Mouse (Mus musculus): ENCODE measurements around the gene Gse1. TPM values are rescaled to one million over a fixed set of nuclear protein-coding genes. Genes with fewer than 3 reads are reported as not detected.

Gse1 gene
- polyA plus RNA-seq, 1 experiment from 2014 or later: 11.3 TPM

DNA sequence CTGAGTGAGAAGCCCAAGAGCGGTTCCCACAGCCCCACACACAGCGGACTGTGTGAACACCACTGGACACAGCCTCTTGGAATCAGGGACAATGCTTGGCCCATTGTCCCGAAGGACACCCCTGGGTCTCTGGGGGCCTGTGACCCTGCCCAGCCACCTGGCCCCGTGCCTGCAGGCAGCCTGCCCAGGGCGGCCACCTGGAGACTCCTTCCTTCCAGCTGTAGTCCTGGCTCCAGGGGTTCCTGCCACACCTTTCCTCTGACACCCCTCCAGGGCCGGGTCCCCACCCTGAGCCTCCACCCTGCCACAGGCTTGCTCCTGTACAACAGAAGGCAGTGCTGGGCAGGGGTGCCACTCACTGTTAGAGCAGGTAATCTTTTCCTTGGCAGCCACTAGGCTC is 39.7 kb upstream of the Gse1 start:
- no peak for ATAC-seq (ENCODE audit: low FRiP score, low TSS enrichment)
- Histone ChIP-seq H3K4me2 (replicated peaks; ENCODE audit: low read depth, low read length) (no peak overlapping the region), H3K36me3 (ENCODE audit: control insufficient read depth, insufficient read depth, low read length) (no peaks in the 10 kb centered on the region), H3K4me1 (ENCODE audit: control insufficient read depth, insufficient read depth, low read length) (peaks cover 40% of the 10 kb centered on the region), H3K9ac (ENCODE audit: low read depth, low read length) (no peak overlapping the region), H3K27ac (ENCODE audit: low read depth, low read length) (no peak overlapping the region), H3K27me3 (ENCODE audit: control insufficient read depth, insufficient read depth, low read length) (no peaks in the 10 kb centered on the region), H3K9me3 (ENCODE audit: control insufficient read depth, low read length) (0 out of 2 replicates have a peak, but pooled peaks cover 3% of the 10 kb centered on the region), H3K4me3 (ENCODE audit: low read length) (no peak overlapping the region)
- 87% methylated on average over 6 of the region's 6 CpGs for WGBS

DNA sequence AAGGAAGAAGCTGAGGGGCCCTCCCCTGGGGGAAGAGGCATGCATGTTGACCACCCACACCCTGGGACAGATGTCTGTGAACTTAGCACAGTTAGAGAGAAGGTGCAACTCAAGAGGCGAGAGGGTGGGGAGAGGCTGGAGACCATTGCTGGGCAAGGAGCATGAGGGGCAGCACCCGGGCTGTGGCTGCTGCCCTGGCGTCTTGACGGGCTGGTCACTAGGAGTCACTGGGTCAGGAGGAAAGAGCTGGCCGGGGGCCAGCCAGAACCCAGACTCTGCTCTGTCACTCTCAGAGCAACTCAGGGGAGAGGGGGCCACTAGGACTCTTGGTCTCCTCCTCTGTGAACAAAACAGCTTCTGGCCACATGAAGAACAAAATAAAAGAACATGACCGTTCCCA is 38.8 kb upstream of the Gse1 start:
- H3K4me1 ChIP-seq (ENCODE audit: control insufficient read depth, insufficient read depth, low read length): peaks cover 35% of the 10 kb centered on the region
- no peak overlapping the region for H3K4me2 ChIP-seq (replicated peaks; ENCODE audit: low read depth, low read length)
- H3K9ac ChIP-seq (ENCODE audit: low read depth, low read length): no peak overlapping the region
- no peak overlapping the region for H3K27ac ChIP-seq (ENCODE audit: low read depth, low read length)
- 0 out of 2 replicates have a peak, but pooled peaks cover 3% of the 10 kb centered on the region for H3K9me3 ChIP-seq (ENCODE audit: control insufficient read depth, low read length)
- no peak for ATAC-seq (ENCODE audit: low FRiP score, low TSS enrichment)
- no peaks in the 10 kb centered on the region for H3K36me3 ChIP-seq (ENCODE audit: control insufficient read depth, insufficient read depth, low read length)
- H3K4me3 ChIP-seq (ENCODE audit: low read length): no peak overlapping the region
- no peaks in the 10 kb centered on the region for H3K27me3 ChIP-seq (ENCODE audit: control insufficient read depth, insufficient read depth, low read length)
- WGBS: 70% methylated on average over 6 of the region's 6 CpGs

DNA sequence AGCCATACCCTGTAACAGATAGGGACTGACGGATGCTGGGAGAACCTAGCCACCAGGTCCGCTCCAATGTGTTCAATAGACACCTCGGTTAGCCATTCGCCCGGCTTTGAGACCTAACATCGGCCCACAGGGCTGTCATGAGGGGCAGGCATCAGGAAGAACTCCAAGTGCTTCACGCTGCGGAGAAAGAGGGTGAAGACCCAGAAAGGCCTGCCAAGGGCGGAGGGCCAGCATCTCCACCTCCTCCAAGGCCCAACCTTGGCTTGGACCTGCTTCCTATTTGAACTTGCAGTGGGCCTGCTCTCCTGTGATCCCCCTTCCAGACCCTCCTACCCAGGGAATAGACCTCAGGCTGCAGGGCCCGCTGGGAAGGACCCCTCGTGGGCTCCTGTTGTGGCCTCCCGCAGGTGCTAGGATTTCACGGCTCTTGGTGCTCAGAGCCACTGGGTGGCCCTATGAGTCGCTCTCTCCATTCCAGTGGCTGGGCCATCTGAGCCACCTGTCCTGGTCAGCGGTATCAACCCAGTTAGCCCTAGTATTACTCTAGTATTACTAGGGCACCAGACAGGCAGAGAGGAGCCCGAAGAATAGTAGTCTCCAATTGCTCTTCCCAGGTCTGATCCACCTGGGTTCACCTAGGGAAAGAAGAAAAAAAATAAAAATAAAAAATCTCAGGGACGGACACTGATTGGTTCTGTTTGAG is 38.0 kb upstream of the Gse1 start:
- 76% methylated on average over 17 of the region's 17 CpGs for WGBS
- Histone ChIP-seq H3K27me3 (ENCODE audit: control insufficient read depth, insufficient read depth, low read length) (no peaks in the 10 kb centered on the region), H3K9ac (ENCODE audit: low read depth, low read length) (no peak overlapping the region; the same call in 1 of the 2 replicates), H3K4me1 (ENCODE audit: control insufficient read depth, insufficient read depth, low read length) (peaks cover 27% of the 10 kb centered on the region), H3K4me2 (replicated peaks; ENCODE audit: low read depth, low read length) (no peak overlapping the region), H3K9me3 (ENCODE audit: control insufficient read depth, low read length) (0 out of 2 replicates have a peak, but pooled peaks cover 3% of the 10 kb centered on the region), H3K36me3 (ENCODE audit: control insufficient read depth, insufficient read depth, low read length) (no peaks in the 10 kb centered on the region), H3K4me3 (ENCODE audit: low read length) (no peak overlapping the region), H3K27ac (ENCODE audit: low read depth, low read length) (no peak overlapping the region)
- ATAC-seq (ENCODE audit: low FRiP score, low TSS enrichment): peak; percentile 4; the same call in 1 of the 2 replicates

DNA sequence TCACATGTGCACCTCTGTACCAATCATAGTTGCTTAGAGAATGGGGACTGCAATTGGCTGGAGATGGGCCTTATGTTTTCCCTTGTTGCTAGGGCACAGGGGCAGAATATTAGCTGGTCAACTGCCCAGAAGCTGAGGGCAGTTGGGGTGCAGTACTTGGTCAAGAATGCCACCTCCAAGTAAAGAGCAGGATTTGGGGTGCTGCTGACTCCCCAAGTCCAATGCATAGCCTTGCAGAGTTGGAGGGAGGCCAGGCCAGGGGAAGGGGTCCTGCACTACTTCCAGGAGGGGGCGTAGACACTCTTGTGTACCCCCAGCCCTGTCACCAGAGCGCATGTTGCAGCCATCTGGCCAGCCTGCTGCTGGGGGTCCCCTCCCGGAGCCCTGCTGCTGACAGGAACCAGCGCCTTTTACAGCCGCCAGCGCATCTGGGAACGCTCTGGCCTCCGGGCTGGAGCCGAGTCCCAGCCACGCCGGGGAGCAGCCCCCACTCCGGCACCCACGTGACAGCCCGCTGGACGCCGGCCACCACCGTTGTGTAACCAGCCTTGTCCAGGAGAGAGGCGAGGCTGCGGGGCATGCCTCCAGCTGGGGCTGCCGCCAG is 37.3 kb upstream of the Gse1 start:
- peaks cover 21% of the 10 kb centered on the region for H3K4me1 ChIP-seq (ENCODE audit: control insufficient read depth, insufficient read depth, low read length)
- no peak overlapping the region for H3K9ac ChIP-seq (ENCODE audit: low read depth, low read length)
- no peaks in the 10 kb centered on the region for H3K36me3 ChIP-seq (ENCODE audit: control insufficient read depth, insufficient read depth, low read length)
- H3K4me2 ChIP-seq (replicated peaks; ENCODE audit: low read depth, low read length): peak overlapping the region; percentile 32
- whole genome bisulfite sequencing: 27% methylated on average over 20 of the region's 20 CpGs
- 0 out of 2 replicates have a peak, but pooled peaks cover 3% of the 10 kb centered on the region for H3K9me3 ChIP-seq (ENCODE audit: control insufficient read depth, low read length)
- 0 out of 2 replicates have a peak overlapping the region, but pooled peaks have one; percentile 4 for H3K4me3 ChIP-seq (ENCODE audit: low read length)
- H3K27ac ChIP-seq (ENCODE audit: low read depth, low read length): peak overlapping the region; percentile 70; the same call in 1 of the 2 replicates
- peak; percentile 92 for ATAC-seq (ENCODE audit: low FRiP score, low TSS enrichment)
- no peaks in the 10 kb centered on the region for H3K27me3 ChIP-seq (ENCODE audit: control insufficient read depth, insufficient read depth, low read length)

DNA sequence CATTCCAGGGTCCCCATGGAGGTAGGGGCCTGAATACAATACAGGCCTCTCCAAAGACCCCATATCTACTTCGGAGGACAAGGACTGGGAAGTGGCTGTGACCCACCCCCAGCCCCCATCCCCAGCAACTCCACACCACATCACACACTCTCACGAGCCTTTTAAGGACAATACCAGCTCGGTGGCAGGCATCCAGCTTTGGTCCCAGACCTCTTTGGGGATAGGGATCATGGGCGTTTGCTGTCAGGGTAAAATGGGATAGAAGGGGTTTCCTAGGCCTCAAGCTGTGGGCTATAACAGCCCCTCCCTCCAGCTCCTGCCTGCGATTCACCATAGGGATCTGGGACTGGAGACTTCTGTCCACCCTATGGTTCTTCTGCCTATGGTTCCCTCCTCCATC is 36.6 kb upstream of the Gse1 start:
- H3K4me1 ChIP-seq (ENCODE audit: control insufficient read depth, insufficient read depth, low read length): peaks cover 17% of the 10 kb centered on the region
- no peak for ATAC-seq (ENCODE audit: low FRiP score, low TSS enrichment)
- H3K27me3 ChIP-seq (ENCODE audit: control insufficient read depth, insufficient read depth, low read length): no peaks in the 10 kb centered on the region
- H3K36me3 ChIP-seq (ENCODE audit: control insufficient read depth, insufficient read depth, low read length): no peaks in the 10 kb centered on the region
- no peak overlapping the region for H3K4me3 ChIP-seq (ENCODE audit: low read length)
- no peak overlapping the region for H3K9ac ChIP-seq (ENCODE audit: low read depth, low read length)
- peak overlapping the region; percentile 70 for H3K27ac ChIP-seq (ENCODE audit: low read depth, low read length)
- WGBS: 82% methylated on average over 5 of the region's 5 CpGs
- H3K4me2 ChIP-seq (replicated peaks; ENCODE audit: low read depth, low read length): no peak overlapping the region
- H3K9me3 ChIP-seq (ENCODE audit: control insufficient read depth, low read length): 0 out of 2 replicates have a peak, but pooled peaks cover 3% of the 10 kb centered on the region

DNA sequence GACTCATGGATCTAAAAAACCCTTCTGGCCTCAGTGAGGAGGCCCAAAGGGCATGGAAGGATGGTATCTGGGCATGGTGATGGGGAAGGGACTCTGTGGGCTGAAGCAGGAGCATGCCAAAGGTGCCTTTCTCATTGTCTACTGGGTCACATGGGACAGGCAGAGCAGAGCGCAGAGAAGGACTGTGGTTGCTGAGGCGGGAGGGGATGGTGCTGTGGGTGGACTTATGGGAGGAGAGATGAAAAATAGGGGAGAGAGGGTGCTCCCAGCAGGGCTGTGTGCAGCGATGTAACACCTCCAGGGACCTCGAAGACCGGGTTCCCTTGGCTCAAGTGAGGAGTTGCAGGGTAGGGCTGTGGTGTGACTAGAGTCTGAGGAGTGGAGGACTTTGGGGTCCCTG is 36.1 kb upstream of the Gse1 start:
- peaks cover 15% of the 10 kb centered on the region for H3K4me1 ChIP-seq (ENCODE audit: control insufficient read depth, insufficient read depth, low read length)
- H3K27ac ChIP-seq (ENCODE audit: low read depth, low read length): peak overlapping the region; percentile 70
- H3K4me3 ChIP-seq (ENCODE audit: low read length): no peak overlapping the region
- H3K9ac ChIP-seq (ENCODE audit: low read depth, low read length): no peak overlapping the region
- H3K9me3 ChIP-seq (ENCODE audit: control insufficient read depth, low read length): 0 out of 2 replicates have a peak, but pooled peaks cover 3% of the 10 kb centered on the region
- no peak overlapping the region for H3K4me2 ChIP-seq (replicated peaks; ENCODE audit: low read depth, low read length)
- WGBS: 94% methylated on average over 5 of the region's 5 CpGs
- no peaks in the 10 kb centered on the region for H3K27me3 ChIP-seq (ENCODE audit: control insufficient read depth, insufficient read depth, low read length)
- no peaks in the 10 kb centered on the region for H3K36me3 ChIP-seq (ENCODE audit: control insufficient read depth, insufficient read depth, low read length)
- no peak for ATAC-seq (ENCODE audit: low FRiP score, low TSS enrichment)

DNA sequence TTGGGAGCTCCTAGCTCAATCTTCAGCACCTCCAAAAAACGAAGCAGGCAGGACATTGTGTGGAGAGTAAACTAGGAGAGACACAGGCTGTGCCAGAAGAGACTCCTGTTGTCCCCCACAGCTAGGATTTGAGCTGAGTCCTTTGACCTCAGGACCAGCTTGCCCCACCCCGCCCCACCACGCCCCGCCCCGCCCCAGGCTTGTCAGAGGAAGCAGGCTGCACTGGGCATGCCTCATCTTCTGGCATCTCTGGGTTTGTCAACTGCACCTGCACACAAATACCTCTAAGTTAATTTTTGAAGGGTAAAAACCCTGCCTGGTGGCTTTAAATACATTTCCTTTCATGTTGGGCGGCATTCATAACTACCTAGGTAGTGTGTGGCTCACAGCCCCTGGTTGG is 26.9 kb upstream of the Gse1 start:
- Histone ChIP-seq H3K27ac (ENCODE audit: low read depth, low read length) (no peak overlapping the region), H3K9ac (ENCODE audit: low read depth, low read length) (no peak overlapping the region), H3K4me2 (replicated peaks; ENCODE audit: low read depth, low read length) (no peak overlapping the region), H3K4me3 (ENCODE audit: low read length) (no peak overlapping the region), H3K4me1 (ENCODE audit: control insufficient read depth, insufficient read depth, low read length) (peaks cover 10% of the 10 kb centered on the region; the same call in 1 of the 2 replicates), H3K36me3 (ENCODE audit: control insufficient read depth, insufficient read depth, low read length) (no peaks in the 10 kb centered on the region), H3K27me3 (ENCODE audit: control insufficient read depth, insufficient read depth, low read length) (no peaks in the 10 kb centered on the region), H3K9me3 (ENCODE audit: control insufficient read depth, low read length) (peaks cover 8% of the 10 kb centered on the region; the same call in 1 of the 2 replicates)
- 84% methylated on average over 6 of the region's 6 CpGs for WGBS
- no peak for ATAC-seq (ENCODE audit: low FRiP score, low TSS enrichment)

DNA sequence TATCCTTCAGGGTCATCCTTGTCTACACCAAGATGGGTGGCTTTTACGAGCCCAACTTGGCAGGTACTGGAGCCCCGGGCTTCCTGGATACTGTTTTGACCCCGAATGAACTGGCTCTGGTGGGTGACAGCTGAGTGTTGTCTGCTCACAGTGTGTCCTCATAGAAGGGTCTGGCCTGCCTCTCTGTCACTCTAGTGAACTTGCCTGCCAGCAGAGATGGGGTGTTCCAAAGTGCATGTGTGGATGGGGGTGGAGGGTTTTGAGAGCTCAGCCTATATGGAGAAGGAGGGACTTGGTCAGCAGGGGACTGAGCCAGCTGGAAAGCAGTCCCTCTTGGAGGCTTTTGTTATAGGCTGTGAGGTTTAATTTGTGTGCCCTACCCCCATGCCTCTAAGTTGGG is 25.7 kb upstream of the Gse1 start:
- 51% methylated on average over 3 of the region's 3 CpGs for WGBS
- Histone ChIP-seq H3K9ac (ENCODE audit: low read depth, low read length) (no peak overlapping the region), H3K27ac (ENCODE audit: low read depth, low read length) (no peak overlapping the region), H3K4me3 (ENCODE audit: low read length) (no peak overlapping the region), H3K4me1 (ENCODE audit: control insufficient read depth, insufficient read depth, low read length) (peaks cover 10% of the 10 kb centered on the region; the same call in 1 of the 2 replicates), H3K9me3 (ENCODE audit: control insufficient read depth, low read length) (peaks cover 8% of the 10 kb centered on the region; the same call in 1 of the 2 replicates), H3K36me3 (ENCODE audit: control insufficient read depth, insufficient read depth, low read length) (no peaks in the 10 kb centered on the region), H3K27me3 (ENCODE audit: control insufficient read depth, insufficient read depth, low read length) (no peaks in the 10 kb centered on the region), H3K4me2 (replicated peaks; ENCODE audit: low read depth, low read length) (no peak overlapping the region)
- no peak for ATAC-seq (ENCODE audit: low FRiP score, low TSS enrichment)

All from kidney, embryonic 14.5 days (tissue).